Mouse (Mus musculus) CD8-positive naive resting alpha-beta T cell, adult 57 days (primary cell): ENCODE measurements around the gene Ctbp2. TPM values are rescaled to one million over a fixed set of nuclear protein-coding genes. Genes with fewer than 3 reads are reported as not detected.

Experiments
- total RNA-seq: library from RNA; stranded (reverse); gene quantifications from one replicate; pipeline ENCODE4 v1.2.4, GENCODE M21; 2023

Ctbp2 gene
- total RNA-seq: 1.2 TPM

GRCm38 (mm10) chr7:133123999-133124700 lies at the start of gene Ctbp2:
Ctbp2 (minus strand) TSS chr7:133124354.

GRCm38 (mm10) chr7:133123244-133123998 lies 733 bp downstream of the Ctbp2 start, which contains the start of gene Fgfr2:
Fgfr2 (minus strand) TSS chr7:133123350.

Other genes starting within 250 kb of the Ctbp2 start
- gene Zranb1, start 193.2 kb downstream of the Ctbp2 start, total RNA-seq: 32.7 TPM
- gene Fgfr2, start 1.0 kb downstream of the Ctbp2 start, total RNA-seq: not detected